Mouse (Mus musculus) midbrain, embryonic 11.5 days (tissue): ENCODE results near the gene Ubr4. TPM values are rescaled to one million over a fixed set of nuclear protein-coding genes. Genes with fewer than 3 reads are reported as not detected.

Experiments used
- microRNA-seq: library from miRNA; unstranded; fragments of <30 nt; microRNA quantifications from one replicate; pipeline ENCODE4, GENCODE M21; 2017
- polyA plus RNA-seq: library from polyadenylated mRNA; unstranded; fragments of >200 nt; fragmentation: Nextera tagmentation; extraction: Ambion mirVana; gene quantifications from 2 replicates; pipeline ENCODE4 v1.2.1, GENCODE M21; 2014

The Ubr4 gene
- polyA plus RNA-seq, 1 experiment from 2014 or later, result 79.2 TPM

Small RNA genes lying within 50 kb of the gene (microRNA-seq; reads per million reads assigned to microRNA genes)
- gene Gm24245 (18.2 reads per million, percentile 36 among the genes with 10 or more reads in this experiment), gene Gm25732 (4.7 reads per million, percentile 22 among the genes with 10 or more reads in this experiment)

Other genes starting within 250 kb of the Ubr4 start
- gene Minos1, start 221.5 kb upstream of the Ubr4 start, polyA plus RNA-seq, result 421 and 426 TPM in 2 replicates
- 244 and 249 TPM in 2 replicates for gene Capzb, start 159.7 kb upstream of the Ubr4 start, polyA plus RNA-seq
- 12.7 and 12.9 TPM in 2 replicates for gene Pqlc2, start 41.9 kb upstream of the Ubr4 start, polyA plus RNA-seq
- 71.6 and 78.5 TPM in 2 replicates for gene Akr7a5, start 41.9 kb upstream of the Ubr4 start, polyA plus RNA-seq
- gene Mrto4, start within 50 bp of the Ubr4 start, polyA plus RNA-seq, result 114 and 122 TPM in 2 replicates
- 18.1 and 18.8 TPM in 2 replicates for gene Emc1, start within 50 bp of the Ubr4 start, polyA plus RNA-seq
- gene Iffo2, start 177.9 kb downstream of the Ubr4 start, polyA plus RNA-seq, result 1.8 and 3.3 TPM in 2 replicates